Mouse (Mus musculus): ENCODE results near the gene Igfbp6. TPM values are rescaled to one million over a fixed set of nuclear protein-coding genes. Genes with fewer than 3 reads are reported as not detected.
"Not testable (repeated sequence)": the region's sequence is repeated elsewhere in the genome, so short reads cannot be mapped to it uniquely, and the experiment has no call there.

Igfbp6 gene
- total and polyA plus RNA-seq, 3 experiments = 0.38 TPM; not detected in 2

- Histone ChIP-seq H3K4me3 (replicated peaks in 1 of 3; ENCODE audit: low read depth in 2 of 3, low read length in 2 of 3, poor library complexity in 1 of 3) (no peak overlapping the region), H3K79me2 (replicated peaks; ENCODE audit: control insufficient read depth, extremely low read depth, insufficient read depth, poor library complexity, severe bottlenecking) (no peaks in the 10 kb centered on the region), H3K27ac (ENCODE audit: insufficient read depth, low read depth) (no peak overlapping the region), H3K9me3 (replicated peaks; ENCODE audit: low read length) (no peaks in the 10 kb centered on the region), H3K36me3 (replicated peaks in 1 of 2; ENCODE audit: control insufficient read depth in 1 of 2, insufficient read depth in 1 of 2, low read length in 1 of 2) (peaks cover 3 to 32% of the 10 kb centered on the region in 2 experiments), H3K4me1 (ENCODE audit: control insufficient read depth in 1 of 2, insufficient read depth in 2 of 2) (peaks cover 24 to 35% of the 10 kb centered on the region in 2 experiments), H3K27me3 (replicated peaks) (peaks cover 3% of the 10 kb centered on the region), H3K4me2 (ENCODE audit: insufficient read depth, low read depth, poor library complexity, severe bottlenecking) (no peak overlapping the region), H3K9ac (ENCODE audit: insufficient read depth, low read depth) (no peak overlapping the region)
- dilution Hi-C loops (cut with MboI; ENCODE audit: extremely low pct_ligation_motif_present, extremely low pct_unique_long_range_greater_than_20kb, low sequenced_read_pairs) = no loop called here
- no peak for TF ChIP-seq POLR2A (IDR thresholded peaks at IDR 0.05; ENCODE audit: low read depth, low read length)
- TF ChIP-seq ZNF384 (IDR thresholded peaks at IDR 0.05; ENCODE audit: low read depth, low read length) = peak; percentile 23; the same call in 1 of the 2 replicates
- no peak for TF ChIP-seq JUN (IDR thresholded peaks at IDR 0.05; ENCODE audit: insufficient read depth, low read depth, low read length)
- TF ChIP-seq ZMIZ1 (IDR thresholded peaks at IDR 0.05; ENCODE audit: low read depth, low read length) = no peak
- DNase-seq (ENCODE audit: extremely low read depth) = no peak
- in situ Hi-C loops (cut with MboI; ENCODE audit: low pct_ligation_motif_present, low pct_unique_long_range_greater_than_20kb, low sequenced_read_pairs) = no loop called here
These were observed 8.5 kb downstream of the Igfbp6 start for GRCm38 (mm10) chr15:102152646-102153045.

- peaks cover 12 to 13% of the 10 kb centered on the region in 2 experiments for H3K4me1 ChIP-seq (ENCODE audit: control insufficient read depth in 1 of 2, insufficient read depth in 2 of 2)
- H3K27ac ChIP-seq (ENCODE audit: insufficient read depth, low read depth); H3K4me2 ChIP-seq (ENCODE audit: insufficient read depth, low read depth, poor library complexity, severe bottlenecking); H3K27me3 ChIP-seq (replicated peaks); H3K9ac ChIP-seq (ENCODE audit: insufficient read depth, low read depth); dilution Hi-C loops (cut with MboI; ENCODE audit: extremely low pct_ligation_motif_present, extremely low pct_unique_long_range_greater_than_20kb, low sequenced_read_pairs); DNase-seq (ENCODE audit: extremely low read depth); in situ Hi-C loops (cut with MboI; ENCODE audit: low pct_ligation_motif_present, low pct_unique_long_range_greater_than_20kb, low sequenced_read_pairs); H3K79me2 ChIP-seq (replicated peaks; ENCODE audit: control insufficient read depth, extremely low read depth, insufficient read depth, poor library complexity, severe bottlenecking); H3K4me3 ChIP-seq (replicated peaks in 1 of 3; ENCODE audit: low read depth in 2 of 3, low read length in 2 of 3, poor library complexity in 1 of 3); H3K9me3 ChIP-seq (replicated peaks; ENCODE audit: low read length): not testable (repeated sequence)
- peaks cover 3 to 44% of the 10 kb centered on the region in 2 experiments for H3K36me3 ChIP-seq (replicated peaks in 1 of 2; ENCODE audit: control insufficient read depth in 1 of 2, insufficient read depth in 1 of 2, low read length in 1 of 2)
- TF ChIP-seq CTCF (conservative IDR thresholded peaks at IDR 0.05 in 1 of 2, IDR thresholded peaks at IDR 0.05 in 1 of 2; ENCODE audit: low read depth in 2 of 2, low read length in 2 of 2) = peak; percentile 22 to 40; a peak in 3 of 4 replicates
These were observed 10.8 kb downstream of the Igfbp6 start for GRCm38 (mm10) chr15:102155006-102155405.

- Histone ChIP-seq H3K4me2 (ENCODE audit: insufficient read depth, low read depth, poor library complexity, severe bottlenecking) (no peak overlapping the region), H3K4me1 (ENCODE audit: control insufficient read depth in 1 of 2, insufficient read depth in 2 of 2) (peaks cover 0 to 5% of the 10 kb centered on the region in 2 experiments; a peak in 2 of 4 replicates), H3K4me3 (replicated peaks in 1 of 3; ENCODE audit: low read depth in 2 of 3, low read length in 2 of 3, poor library complexity in 1 of 3) (no peak overlapping the region), H3K36me3 (replicated peaks in 1 of 2; ENCODE audit: control insufficient read depth in 1 of 2, insufficient read depth in 1 of 2, low read length in 1 of 2) (peaks cover 3 to 60% of the 10 kb centered on the region in 2 experiments), H3K9me3 (replicated peaks; ENCODE audit: low read length) (no peaks in the 10 kb centered on the region), H3K27me3 (replicated peaks) (no peaks in the 10 kb centered on the region), H3K79me2 (replicated peaks; ENCODE audit: control insufficient read depth, extremely low read depth, insufficient read depth, poor library complexity, severe bottlenecking) (no peaks in the 10 kb centered on the region), H3K27ac (ENCODE audit: insufficient read depth, low read depth) (no peak overlapping the region), H3K9ac (ENCODE audit: insufficient read depth, low read depth) (no peak overlapping the region)
- in situ Hi-C loops (cut with MboI; ENCODE audit: low pct_ligation_motif_present, low pct_unique_long_range_greater_than_20kb, low sequenced_read_pairs) = no loop called here
- no peak for DNase-seq (ENCODE audit: extremely low read depth)
- TF ChIP-seq ZMIZ1 (IDR thresholded peaks at IDR 0.05; ENCODE audit: low read depth, low read length) (no peak), SMC3 (IDR thresholded peaks at IDR 0.05; ENCODE audit: low read depth, low read length) (no peak), BHLHE40 (IDR thresholded peaks at IDR 0.05; ENCODE audit: low read depth, low read length) (no peak), NRF1 (IDR thresholded peaks at IDR 0.05; ENCODE audit: low read depth, low read length) (no peak), MAX (IDR thresholded peaks at IDR 0.05; ENCODE audit: low read length) (no peak), ETS1 (conservative IDR thresholded peaks at IDR 0.05; ENCODE audit: low read depth, low read length) (no peak), ELF1 (IDR thresholded peaks at IDR 0.05; ENCODE audit: low read depth, low read length) (no peak), ZNF384 (IDR thresholded peaks at IDR 0.05; ENCODE audit: low read depth, low read length) (no peak), USF1 (IDR thresholded peaks at IDR 0.05; ENCODE audit: low read depth, low read length) (no peak), MXI1 (IDR thresholded peaks at IDR 0.05; ENCODE audit: low read depth, low read length) (no peak), JUN (IDR thresholded peaks at IDR 0.05; ENCODE audit: insufficient read depth, low read depth, low read length) (no peak), PAX5 (IDR thresholded peaks at IDR 0.05; ENCODE audit: low read length) (no peak)
- dilution Hi-C loops (cut with MboI; ENCODE audit: extremely low pct_ligation_motif_present, extremely low pct_unique_long_range_greater_than_20kb, low sequenced_read_pairs) = no loop called here
These were observed 12.7 kb downstream of the Igfbp6 start for GRCm38 (mm10) chr15:102156836-102157235.
